Mouse (Mus musculus) heart, adult 2 months (tissue): ENCODE results near the gene Olfr690.

Source experiments
- CTCF ChIP-seq: fragments of 200-600 bp; IDR thresholded peaks from 2 replicates; pipeline ENCODE4 v1.8.1; 2022; ENCODE audit warnings: antibody characterized with exemption, mild to moderate bottlenecking, moderate library complexity
- EP300 ChIP-seq: fragments of 200-500 bp; IDR thresholded peaks from 2 replicates; pipeline ENCODE4 v1.6.1; 2011; ENCODE audit warnings: low read depth, low read length, control low read depth; ENCODE audit not compliant: insufficient read depth
- POLR2A ChIP-seq: fragments of 200-500 bp; IDR thresholded peaks from 2 replicates; pipeline ENCODE4 v1.6.1; 2011; ENCODE audit warnings: mild to moderate bottlenecking, low read depth, low read length, control low read depth; ENCODE audit not compliant: insufficient read depth

GRCm38 (mm10) chr7:105372912-105373311 is 39.0 kb upstream of the Olfr690 start:
- TF ChIP-seq CTCF (no peak), POLR2A (no peak), EP300 (no peak)
